Mouse (Mus musculus) hindbrain, embryonic 15.5 days (tissue): ENCODE measurements around the gene Fermt2. TPM values are rescaled to one million over a fixed set of nuclear protein-coding genes. Genes with fewer than 3 reads are reported as not detected.
A peak's percentile ranks its signal among the peaks of the same experiment; 100 is the strongest.

Experiments
- ATAC-seq: fragments of 200-750 bp; cut with Nextera tagmentation; 2 replicates; pipeline ENCODE4 v1.8.0; 2017; ENCODE audit warnings: low read depth, moderate number of reproducible peaks, moderate TSS enrichment; ENCODE audit not compliant: low FRiP score
- H3K27ac ChIP-seq: fragments of 300-500 bp; sonication (generic); replicated peaks from 2 replicates; pipeline ENCODE4 v1.5.1; 2015; ENCODE audit warnings: mild to moderate bottlenecking, inconsistent platforms
- H3K27me3 ChIP-seq: fragments of 300-500 bp; sonication (generic); 2 replicates; pipeline ENCODE4 v1.6.1; 2015; ENCODE audit warnings: control low read depth, inconsistent platforms
- H3K36me3 ChIP-seq: fragments of 300-500 bp; sonication (generic); 2 replicates; pipeline ENCODE4 v1.6.1; 2015; ENCODE audit warnings: control low read depth, inconsistent platforms
- H3K4me1 ChIP-seq: fragments of 300-500 bp; sonication (generic); replicated peaks from 2 replicates; pipeline ENCODE4 v1.6.1; 2015; ENCODE audit warnings: control low read depth, inconsistent platforms
- H3K4me2 ChIP-seq: fragments of 300-500 bp; sonication (generic); 2 replicates; pipeline ENCODE4 v1.6.1; 2015; ENCODE audit warnings: moderate library complexity, mild to moderate bottlenecking, inconsistent platforms
- H3K4me3 ChIP-seq: fragments of 300-500 bp; sonication (generic); 2 replicates; pipeline ENCODE4 v1.5.1; 2015; ENCODE audit warnings: mild to moderate bottlenecking, inconsistent platforms
- H3K9ac ChIP-seq: fragments of 300-500 bp; sonication (generic); 2 replicates; pipeline ENCODE4 v1.6.1; 2015; ENCODE audit warnings: inconsistent platforms
- H3K9me3 ChIP-seq: fragments of 300-500 bp; sonication (generic); 2 replicates; pipeline ENCODE4 v1.6.1; 2016; ENCODE audit warnings: control low read depth, inconsistent platforms
- WGBS: fragments of 180-500 bp; shearing (Covaris S2); methylation state at CpG from one replicate; pipeline ENCODE4 v1.1.7; 2015; 5-methylcytosine and 5-hydroxymethylcytosine counted together
- polyA plus RNA-seq: library from polyadenylated mRNA; unstranded; fragments of >200 nt; fragmentation: Nextera tagmentation; extraction: Ambion mirVana; gene quantifications from 2 replicates; pipeline ENCODE4 v1.2.1, GENCODE M21; 2015

The Fermt2 gene
- 62.3 and 69.9 TPM in 2 replicates for polyA plus RNA-seq

GRCm38 (mm10) chr14:45529411-45530363, at the start of gene Fermt2:
Fermt2 (minus strand) TSS chr14:45530118.
- no peaks in the 10 kb centered on the region for H3K36me3 ChIP-seq
- peak within 1 kb of the TSS; percentile 84 for H3K9ac ChIP-seq
- peaks cover 32% of the 10 kb centered on the region for H3K4me1 ChIP-seq
- H3K4me3 ChIP-seq = peak within 1 kb of the TSS; percentile 94
- ATAC-seq = peak; percentile 87
- peak within 1 kb of the TSS; percentile 93 for H3K27ac ChIP-seq
- no peaks in the 10 kb centered on the region for H3K27me3 ChIP-seq
- H3K4me2 ChIP-seq = peak within 1 kb of the TSS; percentile 86
- no peaks in the 10 kb centered on the region for H3K9me3 ChIP-seq
- WGBS = under 1% methylated on average over 76 of the region's 126 CpGs

GRCm38 (mm10) chr14:45566066-45566937, 36.4 kb upstream of the Fermt2 start:
- Histone ChIP-seq H3K27ac (peak overlapping the region; percentile 70), H3K27me3 (0 out of 2 replicates have a peak, but pooled peaks cover 3% of the 10 kb centered on the region), H3K36me3 (no peaks in the 10 kb centered on the region), H3K4me1 (peaks cover 7% of the 10 kb centered on the region; the same call in 1 of the 2 replicates), H3K9me3 (no peaks in the 10 kb centered on the region), H3K4me3 (peak overlapping the region; percentile 18; the same call in 1 of the 2 replicates), H3K4me2 (peak overlapping the region; percentile 48), H3K9ac (no peak overlapping the region)
- 18% methylated on average over 33 of the region's 33 CpGs for WGBS
- ATAC-seq = no peak

GRCm38 (mm10) chr14:45565216-45566065, 35.5 kb upstream of the Fermt2 start:
- peak overlapping the region; percentile 70 for H3K27ac ChIP-seq

DNA sequence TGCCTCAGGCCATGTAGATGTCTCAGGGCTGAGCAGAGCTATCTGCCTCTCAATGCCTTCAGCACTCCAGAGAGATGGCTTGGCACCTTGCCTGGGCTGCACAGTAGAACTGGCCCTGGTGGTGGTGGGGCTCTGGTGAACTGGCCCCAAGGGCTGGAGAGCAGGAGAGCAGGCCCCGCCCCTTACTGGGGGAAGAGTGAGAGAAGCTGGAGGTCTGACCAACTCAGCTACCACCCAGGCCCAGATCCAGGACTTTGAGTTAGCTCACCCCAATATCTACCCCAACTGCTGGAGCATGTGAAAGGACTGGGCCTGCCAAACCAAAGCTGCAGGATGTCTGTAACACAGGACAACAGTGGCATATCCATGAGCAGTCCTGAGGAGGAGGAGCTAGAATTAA, 33.7 kb upstream of the Fermt2 start:
- 0 out of 2 replicates have a peak, but pooled peaks cover 3% of the 10 kb centered on the region for H3K27me3 ChIP-seq

More at GRCm38 (mm10) chr14:45565216-45566065, 35.5 kb upstream of the Fermt2 start:
- Histone ChIP-seq H3K36me3 (no peaks in the 10 kb centered on the region), H3K27me3 (0 out of 2 replicates have a peak, but pooled peaks cover 3% of the 10 kb centered on the region), H3K9me3 (no peaks in the 10 kb centered on the region), H3K4me3 (peak overlapping the region; percentile 18), H3K4me2 (peak overlapping the region; percentile 48), H3K9ac (peak overlapping the region; percentile 9; the same call in 1 of the 2 replicates), H3K4me1 (peaks cover 7% of the 10 kb centered on the region; the same call in 1 of the 2 replicates)
- peak; percentile 57; the same call in 1 of the 2 replicates for ATAC-seq
- WGBS = 10% methylated on average over 20 of the region's 20 CpGs

GRCm38 (mm10) chr14:45561681-45562080, 31.8 kb upstream of the Fermt2 start:
- no peak for ATAC-seq
- no peak overlapping the region for H3K4me3 ChIP-seq
- no peak overlapping the region for H3K9ac ChIP-seq
- H3K9me3 ChIP-seq = no peaks in the 10 kb centered on the region
- H3K4me2 ChIP-seq = no peak overlapping the region
- H3K27ac ChIP-seq = no peak overlapping the region
- no peaks in the 10 kb centered on the region for H3K36me3 ChIP-seq
- H3K27me3 ChIP-seq = 0 out of 2 replicates have a peak, but pooled peaks cover 3% of the 10 kb centered on the region
- WGBS = 83% methylated on average over 6 of the region's 6 CpGs
- H3K4me1 ChIP-seq = peaks cover 7% of the 10 kb centered on the region; the same call in 1 of the 2 replicates

More for the DNA sequence above, 33.7 kb upstream of the Fermt2 start:
- H3K36me3 ChIP-seq = no peaks in the 10 kb centered on the region
- peaks cover 7% of the 10 kb centered on the region; the same call in 1 of the 2 replicates for H3K4me1 ChIP-seq
- peak; percentile 55 for ATAC-seq
- no peaks in the 10 kb centered on the region for H3K9me3 ChIP-seq
- H3K27ac ChIP-seq = peak overlapping the region; percentile 70
- H3K4me3 ChIP-seq = no peak overlapping the region
- H3K9ac ChIP-seq = no peak overlapping the region
- no peak overlapping the region for H3K4me2 ChIP-seq
- 94% methylated on average over 1 of the region's 1 CpGs for WGBS

- 91% methylated on average over 1 of the region's 1 CpGs for WGBS
- no peak overlapping the region for H3K9ac ChIP-seq
- no peak overlapping the region for H3K4me2 ChIP-seq
- no peaks in the 10 kb centered on the region for H3K9me3 ChIP-seq
- H3K36me3 ChIP-seq = no peaks in the 10 kb centered on the region
- H3K27me3 ChIP-seq = no peaks in the 10 kb centered on the region
- H3K27ac ChIP-seq = no peak overlapping the region
- H3K4me1 ChIP-seq = no peaks in the 10 kb centered on the region
- ATAC-seq = no peak
- H3K4me3 ChIP-seq = no peak overlapping the region
Observed at GRCm38 (mm10) chr14:45559018-45559417, 29.1 kb upstream of the Fermt2 start.

DNA sequence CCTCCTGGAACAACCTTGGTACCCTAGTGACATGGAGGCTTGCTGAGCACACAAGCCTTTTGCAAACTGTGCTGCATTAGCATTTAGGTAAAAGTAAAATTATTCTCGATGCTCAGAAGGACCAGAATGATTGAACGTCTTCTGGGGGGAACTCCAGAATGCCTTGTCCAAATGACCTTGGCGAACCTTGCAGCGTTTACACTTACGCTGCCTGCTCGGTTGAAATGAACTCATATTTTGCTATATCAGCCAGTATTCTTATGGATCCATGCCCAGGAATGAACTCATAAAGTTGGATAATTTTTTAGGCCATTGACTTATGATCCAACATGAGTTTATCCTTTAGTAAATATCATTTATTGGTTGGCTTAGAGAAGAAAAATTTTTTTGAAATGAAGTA, 24.4 kb upstream of the Fermt2 start:
- 89% methylated on average over 6 of the region's 6 CpGs for WGBS
- no peak for ATAC-seq
- Histone ChIP-seq H3K27ac (no peak overlapping the region), H3K4me3 (no peak overlapping the region), H3K36me3 (no peaks in the 10 kb centered on the region), H3K4me2 (no peak overlapping the region), H3K9ac (no peak overlapping the region), H3K4me1 (no peaks in the 10 kb centered on the region), H3K9me3 (no peaks in the 10 kb centered on the region), H3K27me3 (no peaks in the 10 kb centered on the region)

DNA sequence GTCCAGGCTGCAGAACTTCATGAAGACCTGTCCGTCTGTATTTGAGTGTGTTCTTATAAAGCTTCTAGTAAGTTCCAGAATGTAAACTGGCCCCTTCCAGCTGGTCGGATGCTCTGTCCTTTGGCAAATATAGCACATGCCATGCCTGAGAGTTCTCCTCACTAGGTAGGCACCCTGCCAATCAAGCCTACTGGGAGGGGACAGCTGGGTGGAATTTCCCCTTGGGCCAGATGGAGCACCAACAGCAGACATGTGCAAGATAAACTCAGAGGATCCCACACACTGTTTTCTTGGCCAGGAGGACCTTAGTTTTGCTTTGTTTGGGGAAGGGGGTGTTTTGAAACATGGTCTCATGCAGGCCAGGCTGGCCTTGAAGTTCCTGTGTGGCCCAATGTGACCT, 23.9 kb upstream of the Fermt2 start:
- no peak for ATAC-seq
- Histone ChIP-seq H3K9ac (no peak overlapping the region), H3K4me1 (no peaks in the 10 kb centered on the region), H3K4me2 (no peak overlapping the region), H3K27me3 (no peaks in the 10 kb centered on the region), H3K4me3 (no peak overlapping the region), H3K36me3 (no peaks in the 10 kb centered on the region), H3K9me3 (no peaks in the 10 kb centered on the region), H3K27ac (no peak overlapping the region)
- WGBS = 75% methylated on average over 2 of the region's 2 CpGs

DNA sequence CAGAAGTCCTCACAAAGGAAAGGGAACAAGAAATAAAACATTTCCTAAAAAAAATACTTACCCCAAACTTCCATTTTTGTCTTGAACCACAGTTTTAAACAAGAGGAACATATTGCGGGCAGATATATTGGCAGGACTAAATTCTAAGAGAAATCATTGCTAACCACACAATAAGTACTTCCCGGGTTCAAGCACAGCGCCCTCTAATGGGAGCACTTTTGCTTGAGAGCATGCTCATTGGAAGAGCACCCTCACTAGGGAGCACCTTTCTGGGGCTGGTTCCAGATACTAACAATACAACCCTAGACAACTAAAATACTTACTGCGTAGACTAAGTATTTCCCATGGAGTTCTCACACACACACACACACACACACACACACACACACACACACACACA, 22.5 kb upstream of the Fermt2 start:
- no peak overlapping the region for H3K4me2 ChIP-seq
- H3K36me3 ChIP-seq = no peaks in the 10 kb centered on the region
- WGBS = 80% methylated on average over 4 of the region's 4 CpGs
- ATAC-seq = no peak
- H3K27me3 ChIP-seq = no peaks in the 10 kb centered on the region
- no peaks in the 10 kb centered on the region for H3K4me1 ChIP-seq
- no peak overlapping the region for H3K9ac ChIP-seq
- no peak overlapping the region for H3K27ac ChIP-seq
- no peaks in the 10 kb centered on the region for H3K9me3 ChIP-seq
- H3K4me3 ChIP-seq = no peak overlapping the region

- Histone ChIP-seq H3K27ac (no peak overlapping the region), H3K9ac (no peak overlapping the region), H3K4me3 (no peak overlapping the region), H3K27me3 (no peaks in the 10 kb centered on the region), H3K9me3 (no peaks in the 10 kb centered on the region), H3K4me1 (no peaks in the 10 kb centered on the region), H3K36me3 (no peaks in the 10 kb centered on the region), H3K4me2 (no peak overlapping the region; the same call in 1 of the 2 replicates)
- peak; percentile 85; the same call in 1 of the 2 replicates for ATAC-seq
- WGBS = 51% methylated on average over 17 of the region's 17 CpGs
Observed at GRCm38 (mm10) chr14:45551121-45551768, 21.3 kb upstream of the Fermt2 start.
